Mouse (Mus musculus): ENCODE data around the gene Frmd5.

- TF ChIP-seq CTCF (IDR thresholded peaks at IDR 0.05; ENCODE audit: borderline replicate concordance, control insufficient read depth, extremely low read depth, insufficient read depth, low read length, poor library complexity) (no peak), POLR2A (IDR thresholded peaks at IDR 0.05; ENCODE audit: control insufficient read depth, extremely low read depth, insufficient read depth, low read length, poor library complexity) (no peak)
Observed at GRCm38 (mm10) chr2:121598249-121598648, 208.6 kb downstream of the Frmd5 start.

All from thymus, adult 2 months (tissue).